ENCODE assay signal across 26 mouse cellular contexts in genomic region chr1:61321513-61322145, GRCm38 (mm10).
DNase-seq lines count a peak whose midpoint lies in the region; ATAC-seq lines count a peak whose summit lies in the region.
"Had no signal": no experiment of that assay in that cellular context is flagged by ENCODE, and none has a peak within 500 bp of the region (broad histone marks: within the 10 kb centered on the region; RNA-seq: fewer than 3 reads in every experiment).

No protein-coding gene starts in this region.

- no peak overlapping the region for H3K9ac ChIP-seq in kidney, embryonic 16.5 days (replicated peaks; ENCODE audit: low read length)
- H3K9ac ChIP-seq in limb, embryonic 15.5 days, result no peak overlapping the region
- H3K9ac ChIP-seq: embryonic facial prominence, embryonic 15.5 days; forebrain, embryonic 13.5 days; heart, embryonic 12.5 days; hindbrain, embryonic 15.5 days; liver, embryonic 13.5 days; midbrain, embryonic 15.5 days had no signal

- no peaks in the 10 kb centered on the region for H3K9me3 ChIP-seq in kidney, embryonic 16.5 days (ENCODE audit: low read length)
- H3K9me3 ChIP-seq in limb, embryonic 10.5 days (replicated peaks), result no peaks in the 10 kb centered on the region
- H3K9me3 ChIP-seq in limb, embryonic 15.5 days, result no peaks in the 10 kb centered on the region
- H3K9me3 ChIP-seq: embryonic facial prominence, embryonic 15.5 days; forebrain, embryonic 13.5 days; heart, embryonic 12.5 days; hindbrain, embryonic 15.5 days; liver, embryonic 13.5 days; midbrain, embryonic 15.5 days had no signal

- ATAC-seq in kidney, embryonic 16.5 days (ENCODE audit: low FRiP score, low TSS enrichment), result peak; percentile 84; the same call in 1 of the 2 replicates
- peak; percentile 55; the same call in 1 of the 2 replicates for ATAC-seq in limb, embryonic 15.5 days (ENCODE audit: insufficient number of reproducible peaks, low FRiP score, low TSS enrichment, low read depth)
- ATAC-seq: forebrain, embryonic 13.5 days; inflammation-experienced regulatory T-cells, adult 6 months; midbrain, embryonic 15.5 days had no signal

- 60% methylated on average over 6 of the region's 6 CpGs for WGBS in kidney, embryonic 16.5 days
- WGBS in limb, embryonic 10.5 days, result 69% methylated on average over 6 of the region's 6 CpGs
- WGBS in limb, embryonic 15.5 days, result 45% methylated on average over 6 of the region's 6 CpGs

- H3K4me2 ChIP-seq in kidney, embryonic 16.5 days (replicated peaks; ENCODE audit: low read depth, low read length), result no peak overlapping the region
- no peak overlapping the region for H3K4me2 ChIP-seq in limb, embryonic 15.5 days
- H3K4me2 ChIP-seq: embryonic facial prominence, embryonic 15.5 days; forebrain, embryonic 13.5 days; heart, embryonic 12.5 days; hindbrain, embryonic 15.5 days; liver, embryonic 13.5 days; midbrain, embryonic 15.5 days had no signal

- no peaks in the 10 kb centered on the region for H3K36me3 ChIP-seq in kidney, embryonic 16.5 days (ENCODE audit: insufficient read depth, low read length)
- no peaks in the 10 kb centered on the region for H3K36me3 ChIP-seq in limb, embryonic 10.5 days
- no peaks in the 10 kb centered on the region for H3K36me3 ChIP-seq in limb, embryonic 15.5 days
- H3K36me3 ChIP-seq: embryonic facial prominence, embryonic 15.5 days; heart, embryonic 12.5 days; hindbrain, embryonic 15.5 days; liver, embryonic 13.5 days; midbrain, embryonic 15.5 days had no signal

- H3K27ac ChIP-seq in kidney, embryonic 16.5 days (ENCODE audit: low read length), result no peak overlapping the region
- H3K27ac ChIP-seq in limb, embryonic 10.5 days, result peak overlapping the region; percentile 64; the same call in 1 of the 2 replicates
- H3K27ac ChIP-seq in limb, embryonic 15.5 days, result peak overlapping the region; percentile 58
- H3K27ac ChIP-seq: embryonic facial prominence, embryonic 15.5 days; forebrain, embryonic 13.5 days; heart, adult 2 months; hindbrain, embryonic 15.5 days; liver, embryonic 13.5 days; midbrain, embryonic 15.5 days had no signal

- H3K4me3 ChIP-seq in kidney, embryonic 16.5 days (ENCODE audit: low read length), result no peak overlapping the region
- H3K4me3 ChIP-seq in limb, embryonic 10.5 days, result no peak overlapping the region
- H3K4me3 ChIP-seq in limb, embryonic 15.5 days, result no peak overlapping the region
- H3K4me3 ChIP-seq: embryonic facial prominence, embryonic 15.5 days; forebrain, embryonic 13.5 days; heart, adult 2 months; heart, embryonic 12.5 days; hindbrain, embryonic 15.5 days; liver, embryonic 13.5 days; midbrain, embryonic 15.5 days had no signal

- H3K4me1 ChIP-seq in kidney, embryonic 16.5 days (ENCODE audit: insufficient read depth, low read length), result peaks cover 3% of the 10 kb centered on the region; the same call in 1 of the 2 replicates
- H3K4me1 ChIP-seq in limb, embryonic 10.5 days, result peaks cover 21% of the 10 kb centered on the region
- H3K4me1 ChIP-seq in limb, embryonic 15.5 days, result 0 out of 2 replicates have a peak, but pooled peaks cover 2% of the 10 kb centered on the region
- H3K4me1 ChIP-seq: forebrain, embryonic 13.5 days; hindbrain, embryonic 15.5 days; liver, embryonic 13.5 days; midbrain, embryonic 15.5 days had no signal

- DNase-seq in kidney, adult 18-20 months, result no peak
- peak; percentile 31 to 36 for DNase-seq in right cerebral cortex, adult 2 months (ENCODE audit: low spot score in 2 of 2)
- DNase-seq in right cerebral cortex, postnatal 36 days (ENCODE audit: low spot score in 2 of 2), result no peak
- DNase-seq in limb, embryonic 10.5 days (ENCODE audit: low spot score), result no peak
- no peak for DNase-seq in embryo, embryonic 10.5 days (ENCODE audit: low spot score)
- DNase-seq in adrenal gland, adult (ENCODE audit: inconsistent age in 2 of 2, low spot score in 1 of 2), result no peak
- DNase-seq: adrenal gland, adult 2 months; adrenal gland, postnatal 36 days; B cell, adult 2 months; cerebellum, adult 8-10 months; cerebellum, postnatal 25 days; heart, adult 2 months; kidney, adult 11 months; kidney, postnatal 14 days; left cerebral cortex, postnatal 4 days; liver, embryonic 13.5 days; lung, adult 18-20 months; lung, postnatal 10 days had no signal

- no peaks in the 10 kb centered on the region for H3K27me3 ChIP-seq in kidney, embryonic 16.5 days (ENCODE audit: insufficient read depth, low read length)
- H3K27me3 ChIP-seq in limb, embryonic 10.5 days (ENCODE audit: low read depth, poor library complexity, severe bottlenecking), result no peaks in the 10 kb centered on the region
- no peaks in the 10 kb centered on the region for H3K27me3 ChIP-seq in limb, embryonic 15.5 days
- H3K27me3 ChIP-seq: embryonic facial prominence, embryonic 15.5 days; forebrain, embryonic 13.5 days; heart, embryonic 12.5 days; hindbrain, embryonic 15.5 days; liver, embryonic 13.5 days; midbrain, embryonic 15.5 days had no signal

Comparison
In these comparisons a context has a peak if more than half of its experiments do, and no peak if none do; other contexts are left out.
1. DNase-seq: peak in right cerebral cortex, adult 2 months (2 of 2); none in kidney, adult 18-20 months (single experiment), right cerebral cortex, postnatal 36 days (0 of 2), limb, embryonic 10.5 days (single experiment), embryo, embryonic 10.5 days (single experiment) and adrenal gland, adult (0 of 2).